Mouse (Mus musculus) E14TG2a.4 (cell line): ENCODE data around the gene Ano10.
"Not testable (repeated sequence)": the region's sequence is repeated elsewhere in the genome, so short reads cannot be mapped to it uniquely, and the experiment has no call there.

Experiments used
- H3K27me3 ChIP-seq: 2 replicates; pipeline ENCODE4 v1.6.1; 2014; ENCODE audit warnings: low read length, control low read depth; ENCODE audit not compliant: insufficient read depth
- H3K36me3 ChIP-seq: 2 replicates; pipeline ENCODE4 v1.6.1; 2014; ENCODE audit warnings: low read length, control low read depth; ENCODE audit not compliant: insufficient read depth
- H3K4me1 ChIP-seq: replicated peaks from 2 replicates; pipeline ENCODE4 v1.6.1; 2014; ENCODE audit warnings: low read depth, low read length, control low read depth
- H3K4me3 ChIP-seq: replicated peaks from 2 replicates; pipeline ENCODE4 v1.5.1; 2014; ENCODE audit warnings: mild to moderate bottlenecking, low read length
- H3K9me3 ChIP-seq: 2 replicates; pipeline ENCODE4 v1.6.1; 2014; ENCODE audit warnings: low read length, control low read depth
- CTCF ChIP-seq: conservative IDR thresholded peaks from 2 replicates; pipeline ENCODE4 v1.5.1; 2014; ENCODE audit warnings: low read length
- NANOG ChIP-seq: IDR thresholded peaks from 2 replicates; pipeline ENCODE4 v1.6.1; 2014; ENCODE audit warnings: borderline replicate concordance, low read length, mixed read lengths
- POU5F1 ChIP-seq: IDR thresholded peaks from 2 replicates; pipeline ENCODE4 v1.6.1; 2014; ENCODE audit warnings: low read length, borderline replicate concordance

The Ano10 gene

GRCm38 (mm10) chr9:122169901-122170300 lies 124.3 kb downstream of the Ano10 start:
- H3K9me3 ChIP-seq, result no peaks in the 10 kb centered on the region
- TF ChIP-seq POU5F1, result no peak
- TF ChIP-seq NANOG, result no peak
- no peak for TF ChIP-seq CTCF
- peaks cover 9% of the 10 kb centered on the region; the same call in 1 of the 2 replicates for H3K4me1 ChIP-seq
- H3K27me3 ChIP-seq, result peaks cover 12% of the 10 kb centered on the region
- H3K36me3 ChIP-seq, result 0 out of 2 replicates have a peak, but pooled peaks cover 3% of the 10 kb centered on the region
- no peak overlapping the region for H3K4me3 ChIP-seq

DNA sequence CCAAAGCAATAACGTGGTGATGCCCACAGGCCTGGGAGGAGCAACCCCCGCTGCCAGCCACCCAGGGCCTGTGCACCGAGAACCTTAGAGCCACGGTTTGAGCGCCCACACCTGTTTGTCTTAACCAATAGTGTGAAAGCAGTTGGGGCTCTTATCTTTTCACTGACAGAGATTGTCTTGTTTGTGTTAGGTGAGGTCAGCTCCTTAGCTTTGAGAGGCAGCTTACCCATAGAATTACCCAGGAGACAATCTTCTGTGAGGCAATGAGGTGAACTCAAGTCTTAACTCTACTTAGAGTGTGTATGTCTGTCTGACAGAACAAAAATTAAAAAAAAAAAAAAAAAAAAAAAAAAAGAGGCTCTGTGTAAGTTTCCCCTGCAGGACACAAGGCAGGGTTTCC lies 126.5 kb downstream of the Ano10 start:
- H3K36me3 ChIP-seq, result peaks cover 13% of the 10 kb centered on the region
- peaks cover 12% of the 10 kb centered on the region for H3K27me3 ChIP-seq
- H3K4me3 ChIP-seq, H3K9me3 ChIP-seq, H3K4me1 ChIP-seq: not testable (repeated sequence)

DNA sequence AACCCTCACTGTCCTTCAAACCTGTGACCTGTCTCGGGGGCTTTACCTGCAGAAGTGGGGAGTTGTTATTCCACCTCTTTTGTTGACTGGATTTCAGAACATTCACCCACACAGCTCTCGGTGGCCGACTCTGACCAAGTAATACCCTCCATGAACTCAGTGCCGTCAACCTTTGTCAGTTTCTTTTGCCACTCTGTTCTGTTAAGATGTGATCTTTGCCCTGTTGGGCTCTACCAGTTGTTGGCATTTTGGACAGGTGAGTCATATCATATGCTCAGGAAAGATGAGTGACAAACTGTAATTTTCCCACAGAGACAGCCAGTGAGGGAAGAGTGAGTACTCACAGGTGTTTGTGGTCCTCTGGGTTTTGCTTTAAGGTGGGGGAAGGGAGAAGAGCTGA lies 129.7 kb downstream of the Ano10 start:
- Histone ChIP-seq H3K36me3 (peaks cover 25% of the 10 kb centered on the region), H3K9me3 (peaks cover 14% of the 10 kb centered on the region), H3K4me1 (peaks cover 9% of the 10 kb centered on the region; the same call in 1 of the 2 replicates), H3K4me3 (no peak overlapping the region), H3K27me3 (peaks cover 12% of the 10 kb centered on the region)
- TF ChIP-seq CTCF (no peak), NANOG (no peak), POU5F1 (no peak)

DNA sequence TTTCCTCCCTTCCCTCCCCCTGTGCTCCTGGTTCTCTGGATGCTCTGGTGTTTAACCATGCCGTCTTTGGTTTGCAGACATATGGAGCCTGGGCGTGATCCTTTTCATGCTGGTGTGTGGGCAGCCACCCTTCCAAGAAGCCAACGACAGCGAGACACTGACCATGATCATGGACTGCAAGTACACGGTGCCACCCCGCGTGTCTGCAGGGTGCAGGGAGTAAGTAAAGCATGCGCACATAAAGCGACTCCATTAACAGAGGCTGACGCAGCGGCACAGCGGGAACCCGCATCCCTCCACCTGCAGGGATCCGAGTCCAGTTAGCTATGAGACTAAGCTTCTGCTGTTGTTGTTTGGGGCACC lies 137.2 kb downstream of the Ano10 start:
- Histone ChIP-seq H3K4me1 (no peaks in the 10 kb centered on the region), H3K27me3 (no peaks in the 10 kb centered on the region), H3K36me3 (peaks cover 12% of the 10 kb centered on the region), H3K4me3 (no peak overlapping the region), H3K9me3 (peaks cover 10% of the 10 kb centered on the region)
- TF ChIP-seq POU5F1, result no peak
- no peak for TF ChIP-seq NANOG
- no peak for TF ChIP-seq CTCF

DNA sequence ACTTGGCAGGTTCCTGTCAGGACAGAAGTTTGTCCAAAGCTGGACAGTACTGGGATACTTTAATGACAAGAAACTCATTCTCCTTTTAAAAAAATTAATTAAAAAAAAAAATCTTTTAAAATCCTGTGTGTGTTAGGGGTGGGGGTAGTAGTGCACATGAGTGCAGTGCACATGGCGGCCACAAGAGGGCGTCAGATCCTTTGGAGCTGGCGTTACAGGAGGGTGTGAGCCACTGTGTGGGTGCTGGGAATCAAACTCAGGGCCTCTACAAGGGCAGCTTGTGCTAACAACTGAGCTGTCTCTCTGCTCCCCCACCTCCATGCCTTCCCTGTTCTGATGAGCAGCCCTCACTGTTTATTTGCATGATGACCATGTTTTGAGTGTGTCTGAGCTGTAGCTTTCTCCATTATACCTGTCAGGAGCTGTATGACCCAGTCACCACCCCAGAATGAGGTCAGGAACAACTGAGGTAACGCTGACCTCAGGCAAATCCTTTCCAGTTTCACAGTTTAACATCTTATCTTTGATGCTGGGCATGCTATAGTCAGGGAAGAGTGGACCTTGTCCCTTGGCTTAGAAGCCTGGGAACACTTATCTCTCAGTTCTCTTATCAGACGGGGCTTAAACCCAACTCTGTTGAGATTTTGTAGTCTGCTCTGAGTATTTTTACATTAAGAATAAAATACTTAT lies 137.7 kb downstream of the Ano10 start:
- Histone ChIP-seq H3K4me1 (no peaks in the 10 kb centered on the region), H3K36me3 (peaks cover 12% of the 10 kb centered on the region), H3K4me3 (no peak overlapping the region), H3K27me3 (no peaks in the 10 kb centered on the region), H3K9me3 (peaks cover 10% of the 10 kb centered on the region)
- no peak for TF ChIP-seq POU5F1
- TF ChIP-seq CTCF, result peak; percentile 58

DNA sequence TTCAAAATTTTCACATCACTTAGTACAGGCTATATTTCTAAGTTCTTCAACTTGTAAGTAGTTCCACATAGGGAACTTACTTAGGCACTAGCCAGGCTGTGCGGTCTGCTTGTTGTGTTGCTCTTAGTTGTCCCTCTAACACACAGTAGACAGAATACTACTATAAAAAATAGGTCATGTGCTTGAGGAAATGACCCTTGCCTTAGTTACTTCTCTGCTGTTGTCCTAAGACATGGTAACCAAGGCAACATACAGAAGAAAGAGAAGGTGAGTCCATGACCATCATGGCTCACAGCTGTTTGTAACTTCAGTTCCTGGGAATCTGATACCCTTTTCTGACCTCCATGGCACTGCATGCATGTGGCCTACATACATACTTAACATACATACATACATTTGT lies 139.0 kb downstream of the Ano10 start:
- no peak for TF ChIP-seq POU5F1
- TF ChIP-seq CTCF, result no peak
- TF ChIP-seq NANOG, result no peak
- no peaks in the 10 kb centered on the region for H3K27me3 ChIP-seq
- H3K4me3 ChIP-seq, result no peak overlapping the region
- peaks cover 3% of the 10 kb centered on the region; the same call in 1 of the 2 replicates for H3K9me3 ChIP-seq
- peaks cover 2% of the 10 kb centered on the region for H3K36me3 ChIP-seq
- H3K4me1 ChIP-seq, result no peaks in the 10 kb centered on the region

- Histone ChIP-seq H3K4me3 (no peak overlapping the region), H3K9me3 (peaks cover 3% of the 10 kb centered on the region; the same call in 1 of the 2 replicates), H3K4me1 (no peaks in the 10 kb centered on the region), H3K36me3 (no peaks in the 10 kb centered on the region), H3K27me3 (no peaks in the 10 kb centered on the region)
- TF ChIP-seq NANOG (no peak), POU5F1 (no peak), CTCF (no peak)
Measured at GRCm38 (mm10) chr9:122153436-122153835, 140.8 kb downstream of the Ano10 start.

DNA sequence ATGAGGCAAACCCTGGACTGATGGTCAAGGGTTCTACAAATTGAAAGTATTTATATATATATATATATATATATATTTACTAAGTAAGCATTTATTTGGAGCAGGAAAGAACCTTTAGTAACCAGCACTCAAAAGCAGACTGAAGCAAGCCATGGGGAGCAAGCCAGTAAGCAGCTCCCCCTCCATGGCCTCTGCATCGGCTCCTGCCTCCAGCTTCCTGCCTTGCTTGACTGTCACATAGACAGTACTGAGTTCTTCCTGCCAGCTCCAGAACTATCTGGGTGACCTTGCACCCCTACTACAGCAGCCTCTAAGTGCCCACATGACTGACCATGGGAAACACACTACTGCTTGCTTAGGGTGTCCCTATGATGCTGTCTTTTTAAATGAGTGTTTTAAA lies 141.7 kb downstream of the Ano10 start:
- H3K27me3 ChIP-seq, result no peaks in the 10 kb centered on the region
- no peak overlapping the region for H3K4me3 ChIP-seq
- H3K4me1 ChIP-seq, result no peaks in the 10 kb centered on the region
- no peaks in the 10 kb centered on the region for H3K36me3 ChIP-seq
- TF ChIP-seq POU5F1 (no peak), NANOG (no peak), CTCF (no peak)
- peaks cover 3% of the 10 kb centered on the region; the same call in 1 of the 2 replicates for H3K9me3 ChIP-seq

GRCm38 (mm10) chr9:122152063-122152462 lies 142.2 kb downstream of the Ano10 start:
- no peaks in the 10 kb centered on the region for H3K4me1 ChIP-seq
- no peaks in the 10 kb centered on the region for H3K27me3 ChIP-seq
- TF ChIP-seq NANOG, result no peak
- no peak for TF ChIP-seq POU5F1
- TF ChIP-seq CTCF, result no peak

More at GRCm38 (mm10) chr9:122152063-122152462, 142.2 kb downstream of the Ano10 start:
- peaks cover 3% of the 10 kb centered on the region; the same call in 1 of the 2 replicates for H3K9me3 ChIP-seq
- H3K4me3 ChIP-seq, result no peak overlapping the region
- no peaks in the 10 kb centered on the region for H3K36me3 ChIP-seq
